Mouse (Mus musculus) stomach, adult 2 months (tissue): ENCODE measurements around the gene Nfkbiz. TPM values are rescaled to one million over a fixed set of nuclear protein-coding genes. Genes with fewer than 3 reads are reported as not detected.

ENCODE experiments used
- polyA plus RNA-seq: library from polyadenylated mRNA; depleted of rRNA; stranded (reverse); fragments of >200 nt; gene quantifications from 2 replicates; pipeline ENCODE4 v1.2.3, GENCODE M21; 2012; rRNA removed

Nfkbiz gene
- polyA plus RNA-seq, result 16.7 and 22.8 TPM in 2 replicates

DNA sequence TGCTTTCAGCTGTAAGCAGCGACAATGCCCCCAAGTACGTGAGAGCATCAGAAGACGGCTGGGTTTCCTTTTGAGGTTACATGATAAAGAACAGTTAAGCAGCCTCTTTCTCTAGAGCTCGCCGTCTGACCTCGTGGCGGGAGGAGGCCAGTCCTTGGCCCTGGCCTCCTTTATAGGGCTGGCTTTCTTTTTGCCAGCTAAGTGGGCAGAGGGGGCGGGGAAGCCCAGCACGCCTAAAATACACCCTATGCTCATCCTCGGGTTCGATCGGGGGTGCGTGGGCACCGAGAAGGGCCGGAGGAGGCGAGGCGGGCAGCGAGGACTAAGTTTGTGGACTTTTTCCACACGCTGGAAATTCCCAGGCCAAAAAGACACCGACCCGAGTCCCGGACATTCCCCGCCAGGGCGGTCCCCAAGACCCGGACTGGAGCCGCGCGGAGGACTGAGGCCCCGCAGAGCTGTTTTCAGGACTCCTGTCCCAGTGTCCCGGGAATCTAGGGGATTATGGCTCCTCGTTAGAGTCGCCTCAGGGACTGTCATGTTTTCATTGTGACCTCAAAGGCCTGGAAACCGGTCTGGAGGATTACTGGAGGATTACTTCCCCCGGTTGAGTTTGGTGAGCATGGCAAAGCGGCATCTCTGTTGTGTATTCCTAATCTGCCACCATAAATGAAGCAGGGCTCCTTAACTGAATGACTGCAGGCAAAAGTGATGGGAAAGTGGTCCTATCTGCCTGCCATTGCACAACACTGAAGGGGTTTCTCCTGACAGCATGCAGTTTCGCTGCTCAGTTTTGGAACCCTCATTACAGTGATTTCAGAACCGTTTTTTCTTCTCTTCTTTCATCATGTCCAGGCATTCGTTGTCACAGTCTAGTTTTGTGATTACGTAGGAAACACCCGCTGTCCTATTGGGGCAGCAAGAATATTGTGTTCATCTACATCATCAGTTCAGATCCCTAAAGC, at the start of gene Nfkbiz:
Gene Nfkbiz, minus strand, starts transcription at position 390 of the 965 bp plus-strand sequence.

Other genes starting within 250 kb of the Nfkbiz start
- 0.03 and 0.04 TPM in 2 replicates for gene Nxpe3, start 56.4 kb upstream of the Nfkbiz start, polyA plus RNA-seq
- 0.04 and 0.09 TPM in 2 replicates for gene Cep97, start 96.0 kb upstream of the Nfkbiz start, polyA plus RNA-seq
- gene Rpl24, start 127.4 kb upstream of the Nfkbiz start, polyA plus RNA-seq, result 1.6 and 7.1 TPM in 2 replicates
- 0.74 and 0.95 TPM in 2 replicates for gene Zbtb11, start 135.0 kb upstream of the Nfkbiz start, polyA plus RNA-seq
- 0.99 and 1.5 TPM in 2 replicates for gene Pcnp, start 190.8 kb upstream of the Nfkbiz start, polyA plus RNA-seq
- 1.4 and 2.4 TPM in 2 replicates for gene Trmt10c, start 198.9 kb upstream of the Nfkbiz start, polyA plus RNA-seq
- 0.11 and 0.36 TPM in 2 replicates for gene Senp7, start 209.4 kb upstream of the Nfkbiz start, polyA plus RNA-seq